14 mouse cellular contexts compared by ENCODE assay signal in the genomic region with DNA sequence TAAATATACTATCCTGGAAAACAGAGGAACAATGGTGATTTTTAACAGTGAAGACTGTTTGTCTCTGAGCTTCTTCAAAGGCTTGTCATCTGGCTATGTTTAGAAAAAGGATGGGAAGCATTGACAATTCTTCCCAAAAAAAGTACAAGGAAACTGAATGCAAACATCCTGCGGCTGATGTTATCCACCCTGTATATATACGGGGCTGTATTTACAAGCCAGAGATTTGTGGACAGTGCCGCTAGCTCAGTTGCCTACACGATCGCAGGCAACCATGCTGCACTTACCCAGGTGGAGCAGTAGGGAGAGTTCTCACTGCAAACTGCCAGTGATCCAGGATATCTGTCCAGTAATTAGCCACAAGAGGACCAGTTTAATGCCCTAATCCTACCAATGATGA. TPM values are rescaled to one million over a fixed set of nuclear protein-coding genes. Genes with fewer than 3 reads are reported as not detected.
A peak's percentile ranks its signal among the peaks of the same experiment; 100 is the strongest.
DNase-seq lines count a peak whose midpoint lies in the region; ATAC-seq and TF ChIP-seq lines count a peak whose summit lies in the region.
"Had no signal": no experiment of that assay in that cellular context is flagged by ENCODE, and none has a peak within 500 bp of the region (broad histone marks: within the 10 kb centered on the region; RNA-seq: fewer than 3 reads in every experiment).

No protein-coding gene starts in this region.

- no peaks in the 10 kb centered on the region for H3K27me3 ChIP-seq in heart, embryonic 12.5 days (replicated peaks)
- H3K27me3 ChIP-seq in liver, embryonic 12.5 days (replicated peaks), result no peaks in the 10 kb centered on the region

- ATAC-seq in heart, embryonic 12.5 days (ENCODE audit: insufficient number of reproducible peaks, low FRiP score), result 0 out of 2 replicates have a peak, but pooled peaks have one; percentile 54
- peak; percentile 43; the same call in 1 of the 2 replicates for ATAC-seq in liver, embryonic 12.5 days

- H3K9me3 ChIP-seq in heart, embryonic 12.5 days (replicated peaks), result no peaks in the 10 kb centered on the region
- no peaks in the 10 kb centered on the region for H3K9me3 ChIP-seq in liver, embryonic 12.5 days (replicated peaks)

- WGBS in heart, embryonic 12.5 days, result 49% methylated on average over 5 of the region's 5 CpGs
- 15% methylated on average over 5 of the region's 5 CpGs for whole genome bisulfite sequencing in liver, embryonic 12.5 days (ENCODE audit: insufficient replicate concordance)

- no peak overlapping the region for H3K4me3 ChIP-seq in heart, embryonic 12.5 days
- no peak overlapping the region for H3K4me3 ChIP-seq in layer of hippocampus, adult 2 months
- no peak overlapping the region for H3K4me3 ChIP-seq in liver, embryonic 12.5 days

- no peak overlapping the region for H3K4me2 ChIP-seq in heart, embryonic 12.5 days
- no peak overlapping the region for H3K4me2 ChIP-seq in liver, embryonic 12.5 days

- TF ChIP-seq CTCF in layer of hippocampus, adult 2 months (conservative IDR thresholded peaks at IDR 0.05), result peak; percentile 30

- no peaks in the 10 kb centered on the region for H3K36me3 ChIP-seq in heart, embryonic 12.5 days
- H3K36me3 ChIP-seq in liver, embryonic 12.5 days, result no peaks in the 10 kb centered on the region

- no peak overlapping the region for H3K9ac ChIP-seq in heart, embryonic 12.5 days
- no peak overlapping the region for H3K9ac ChIP-seq in liver, embryonic 12.5 days

- no peak for DNase-seq in heart, postnatal 14 days
- no peak for DNase-seq in layer of hippocampus, adult 2 months (ENCODE audit: low spot score in 2 of 2)
- no peak for DNase-seq in layer of hippocampus, adult 8-10 months (ENCODE audit: low spot score in 2 of 2)
- peak; percentile 51 for DNase-seq in lung, postnatal 10 days
- DNase-seq in cerebellum, adult 11-12 months, result no peak
- DNase-seq in spleen, postnatal 10 days (ENCODE audit: low spot score in 2 of 2), result no peak
- DNase-seq: cerebellum, adult 8-10 months; right cerebral cortex, postnatal 14 days; thymus, postnatal 36 days had no signal

- intact Hi-C loops in heart, postnatal 14 days (cut with DNase I), result no loop called here

- peaks cover 11% of the 10 kb centered on the region for H3K4me1 ChIP-seq in heart, embryonic 12.5 days (replicated peaks)
- peaks cover 18% of the 10 kb centered on the region for H3K4me1 ChIP-seq in liver, embryonic 12.5 days

- peak overlapping the region; percentile 59 for H3K27ac ChIP-seq in heart, embryonic 12.5 days (ENCODE audit: poor library complexity, severe bottlenecking)
- H3K27ac ChIP-seq in layer of hippocampus, adult 2 months, result peak overlapping the region; percentile 51; the same call in 1 of the 2 replicates
- H3K27ac ChIP-seq in liver, embryonic 12.5 days, result no peak overlapping the region

RNA-seq across cellular contexts. Expression of a gene that starts 16.6 kb away (rescaled TPM):
- 0.10 and 0.27 TPM in 2 replicates for polyA plus RNA-seq in heart, embryonic 12.5 days (2016; fragmentation: Nextera tagmentation; extraction: Ambion mirVana)
- under 1 TPM in 1 of 2 experiments, not detected in 1; 0.20 TPM for total RNA-seq in heart, postnatal 14 days (2021)
- not detected for total RNA-seq in layer of hippocampus, adult 2 months (2021)
- not detected for total RNA-seq in layer of hippocampus, adult 8-10 months (2022)
- 0.29 and 0.39 TPM in 2 replicates for polyA plus RNA-seq in liver, embryonic 12.5 days (2016; fragmentation: Nextera tagmentation; extraction: Ambion mirVana)
- total RNA-seq: left cerebral cortex, postnatal 36 days had no signal

RNA-seq across cellular contexts. Expression of a gene that starts 26.6 kb away (rescaled TPM):
- 0.91 and 1.2 TPM in 2 replicates for polyA plus RNA-seq in heart, embryonic 12.5 days (2016; fragmentation: Nextera tagmentation; extraction: Ambion mirVana)
- total RNA-seq in heart, postnatal 14 days (2021), result 10 to 100 TPM; 15.3 to 15.9 TPM
- 1 to 10 TPM; 4.1 to 5.7 TPM for total RNA-seq in layer of hippocampus, adult 2 months (2021)
- total RNA-seq in layer of hippocampus, adult 8-10 months (2022), result 1 to 10 TPM; 3.2 to 4.8 (median 4.3) TPM
- polyA plus RNA-seq in liver, embryonic 12.5 days (2016; fragmentation: Nextera tagmentation; extraction: Ambion mirVana), result 0.24 and 0.38 TPM in 2 replicates

RNA-seq across cellular contexts. Expression of a gene that starts 28.1 kb away (rescaled TPM):
- 6.6 and 7.4 TPM in 2 replicates for polyA plus RNA-seq in heart, embryonic 12.5 days (2016; fragmentation: Nextera tagmentation; extraction: Ambion mirVana)
- under 1 TPM; 0.33 to 1.00 TPM for total RNA-seq in heart, postnatal 14 days (2021)
- total RNA-seq in layer of hippocampus, adult 2 months (2021), result not detected
- total RNA-seq in layer of hippocampus, adult 8-10 months (2022), result 1 to 10 TPM in 1 of 4 experiments, under 1 TPM in 1, not detected in 2; 0.07 to 1.0 TPM
- 31.9 and 32.7 TPM in 2 replicates for polyA plus RNA-seq in liver, embryonic 12.5 days (2016; fragmentation: Nextera tagmentation; extraction: Ambion mirVana)

RNA-seq across cellular contexts. Expression of a gene that starts 39.5 kb away (rescaled TPM):
- polyA plus RNA-seq in heart, embryonic 12.5 days (2016; fragmentation: Nextera tagmentation; extraction: Ambion mirVana), result 0.33 and 0.64 TPM in 2 replicates
- total RNA-seq in heart, postnatal 14 days (2021), result under 1 TPM; 0.17 to 0.22 TPM
- total RNA-seq in layer of hippocampus, adult 2 months (2021), result not detected
- total RNA-seq in layer of hippocampus, adult 8-10 months (2022), result not detected
- not detected in 2 replicates for polyA plus RNA-seq in liver, embryonic 12.5 days (2016; fragmentation: Nextera tagmentation; extraction: Ambion mirVana)
- total RNA-seq: adrenal gland, postnatal 36 days; hematopoietic stem cell, adult 5-6 weeks; left cerebral cortex, postnatal 36 days had no signal
